Mouse (Mus musculus) thymus, adult 2 months (tissue): ENCODE results near the gene Pcna.

ENCODE experiments used
- CTCF ChIP-seq: fragments of 200-500 bp; IDR thresholded peaks from 2 replicates; pipeline ENCODE4 v1.5.1; 2012; ENCODE audit warnings: mild to moderate bottlenecking, control low read depth, low read length, moderate library complexity, borderline replicate concordance; ENCODE audit not compliant: control insufficient read depth, poor library complexity, insufficient read depth; ENCODE audit errors: extremely low read depth
- POLR2A ChIP-seq: fragments of 200-500 bp; IDR thresholded peaks from 2 replicates; pipeline ENCODE4 v1.6.1; 2012; ENCODE audit warnings: mild to moderate bottlenecking, low read length, control low read depth, moderate library complexity; ENCODE audit not compliant: control insufficient read depth, poor library complexity, insufficient read depth; ENCODE audit errors: extremely low read depth

- no peak for TF ChIP-seq CTCF
- TF ChIP-seq POLR2A, result no peak
Observed at GRCm38 (mm10) chr2:132279978-132280377, 26.9 kb upstream of the Pcna start.
